Mouse (Mus musculus) heart, embryonic 11.5 days (tissue): Measurements from ENCODE around the gene Slc16a13. TPM values are rescaled to one million over a fixed set of nuclear protein-coding genes. Genes with fewer than 3 reads are reported as not detected.
"Not testable (repeated sequence)": the region's sequence is repeated elsewhere in the genome, so short reads cannot be mapped to it uniquely, and the experiment has no call there.

Experiments used
- ATAC-seq: fragments of 200-750 bp; cut with Nextera tagmentation; replicated peaks from 2 replicates; pipeline ENCODE4 v1.8.0; 2017; ENCODE audit warnings: moderate library complexity; ENCODE audit not compliant: insufficient number of reproducible peaks, low FRiP score, low TSS enrichment
- H3K27ac ChIP-seq: fragments of 300-500 bp; sonication (generic); 2 replicates; pipeline ENCODE4 v1.5.1; 2014; ENCODE audit warnings: mild to moderate bottlenecking, low read depth, low read length
- H3K27me3 ChIP-seq: fragments of 300-500 bp; sonication (generic); 2 replicates; pipeline ENCODE4 v1.6.1; 2014; ENCODE audit warnings: mild to moderate bottlenecking, low read length, mixed read lengths; ENCODE audit not compliant: control insufficient read depth, insufficient read depth
- H3K36me3 ChIP-seq: fragments of 300-500 bp; sonication (generic); 2 replicates; pipeline ENCODE4 v1.6.1; 2014; ENCODE audit warnings: mild to moderate bottlenecking, low read length, moderate library complexity, mixed read lengths; ENCODE audit not compliant: control insufficient read depth, insufficient read depth
- H3K4me1 ChIP-seq: fragments of 300-500 bp; sonication (generic); 2 replicates; pipeline ENCODE4 v1.6.1; 2014; ENCODE audit warnings: low read length; ENCODE audit not compliant: control insufficient read depth, insufficient read depth
- H3K4me2 ChIP-seq: fragments of 300-500 bp; sonication (generic); 2 replicates; pipeline ENCODE4 v1.6.1; 2014; ENCODE audit warnings: mild to moderate bottlenecking, moderate library complexity
- H3K4me3 ChIP-seq: fragments of 300-500 bp; sonication (generic); 2 replicates; pipeline ENCODE4 v1.5.1; 2014; ENCODE audit warnings: low read depth, low read length
- H3K9ac ChIP-seq: fragments of 300-500 bp; sonication (generic); 2 replicates; pipeline ENCODE4 v1.6.1; 2014; ENCODE audit warnings: mild to moderate bottlenecking, low read depth, low read length, moderate library complexity
- H3K9me3 ChIP-seq: fragments of 300-500 bp; sonication (generic); replicated peaks from 2 replicates; pipeline ENCODE4 v1.6.1; 2016; ENCODE audit warnings: low read length; ENCODE audit not compliant: control insufficient read depth
- WGBS: fragments of 180-500 bp; shearing (Covaris S2); extraction: QIAGEN DNeasy Blood & Tissue Kit; methylation state at CpG from one replicate; pipeline ENCODE4 v1.1.7; 2014; ENCODE audit not compliant: insufficient replicate concordance; 5-methylcytosine and 5-hydroxymethylcytosine counted together
- polyA plus RNA-seq: library from polyadenylated mRNA; unstranded; fragments of >200 nt; fragmentation: Nextera tagmentation; extraction: Ambion mirVana; gene quantifications from 2 replicates; pipeline ENCODE4 v1.2.1, GENCODE M21; 2014

Slc16a13 gene
- polyA plus RNA-seq, 1 experiment from 2014 or later = 7.6 TPM

GRCm38 (mm10) chr11:70178756-70179155 lies 42.1 kb downstream of the Slc16a13 start:
- H3K27me3 ChIP-seq = no peaks in the 10 kb centered on the region; the same call in 1 of the 2 replicates
- no peak overlapping the region for H3K4me2 ChIP-seq
- no peak overlapping the region for H3K4me3 ChIP-seq
- H3K27ac ChIP-seq = no peak overlapping the region
- H3K4me1 ChIP-seq = no peaks in the 10 kb centered on the region
- WGBS = 69% methylated on average over 11 of the region's 11 CpGs
- H3K9ac ChIP-seq = no peak overlapping the region
- H3K9me3 ChIP-seq = no peaks in the 10 kb centered on the region; the same call in 1 of the 2 replicates
- no peaks in the 10 kb centered on the region for H3K36me3 ChIP-seq
- no peak for ATAC-seq

DNA sequence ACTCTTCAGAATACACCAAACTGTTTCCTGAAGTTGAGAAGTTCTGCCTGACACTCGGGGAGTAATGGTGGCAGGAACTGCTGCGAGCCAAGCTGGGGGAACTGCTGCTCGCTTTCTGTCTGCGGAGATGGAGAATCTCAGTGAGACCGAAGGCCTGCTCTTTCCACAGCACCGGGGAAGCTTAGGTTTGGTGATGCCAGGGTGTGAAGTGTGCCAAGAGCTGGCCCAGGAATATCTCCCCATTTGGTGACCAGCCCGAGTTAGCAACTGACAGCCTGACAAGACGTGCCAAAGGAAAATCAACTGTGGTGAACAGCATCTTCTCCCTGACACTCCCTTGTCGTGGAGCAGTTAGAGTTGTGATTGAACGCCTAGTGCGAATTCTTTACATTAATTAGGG lies 42.6 kb downstream of the Slc16a13 start:
- H3K36me3 ChIP-seq = no peaks in the 10 kb centered on the region
- no peak overlapping the region for H3K9ac ChIP-seq
- no peaks in the 10 kb centered on the region; the same call in 1 of the 2 replicates for H3K9me3 ChIP-seq
- WGBS = 79% methylated on average over 11 of the region's 11 CpGs
- H3K27me3 ChIP-seq = no peaks in the 10 kb centered on the region; the same call in 1 of the 2 replicates
- no peak overlapping the region for H3K4me2 ChIP-seq
- H3K4me3 ChIP-seq = no peak overlapping the region
- H3K27ac ChIP-seq = no peak overlapping the region
- no peaks in the 10 kb centered on the region for H3K4me1 ChIP-seq
- no peak for ATAC-seq

DNA sequence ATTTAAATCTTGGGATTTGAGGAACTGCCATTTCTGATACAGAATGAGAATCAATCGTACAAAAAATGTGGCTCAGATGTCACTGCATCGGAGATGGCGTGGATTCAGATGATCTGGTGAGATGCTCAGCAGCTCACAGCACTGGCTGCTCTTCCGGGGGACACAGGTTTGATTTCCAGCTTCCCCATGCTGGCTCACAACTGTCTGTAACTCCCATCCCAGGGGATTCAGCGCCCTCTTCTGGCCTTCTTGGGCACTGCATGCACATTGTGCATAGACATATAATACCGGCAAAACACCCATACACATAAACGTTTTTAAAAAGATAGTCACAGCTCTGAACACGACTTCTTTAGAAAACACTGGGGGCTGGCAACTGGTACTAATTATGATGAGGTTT lies 43.2 kb downstream of the Slc16a13 start:
- WGBS = 66% methylated on average over 8 of the region's 8 CpGs
- Histone ChIP-seq H3K4me2 (no peak overlapping the region), H3K4me3 (no peak overlapping the region), H3K9me3 (no peaks in the 10 kb centered on the region; the same call in 1 of the 2 replicates), H3K27ac (no peak overlapping the region), H3K4me1 (no peaks in the 10 kb centered on the region), H3K36me3 (no peaks in the 10 kb centered on the region), H3K9ac (no peak overlapping the region), H3K27me3 (no peaks in the 10 kb centered on the region; the same call in 1 of the 2 replicates)
- no peak for ATAC-seq

DNA sequence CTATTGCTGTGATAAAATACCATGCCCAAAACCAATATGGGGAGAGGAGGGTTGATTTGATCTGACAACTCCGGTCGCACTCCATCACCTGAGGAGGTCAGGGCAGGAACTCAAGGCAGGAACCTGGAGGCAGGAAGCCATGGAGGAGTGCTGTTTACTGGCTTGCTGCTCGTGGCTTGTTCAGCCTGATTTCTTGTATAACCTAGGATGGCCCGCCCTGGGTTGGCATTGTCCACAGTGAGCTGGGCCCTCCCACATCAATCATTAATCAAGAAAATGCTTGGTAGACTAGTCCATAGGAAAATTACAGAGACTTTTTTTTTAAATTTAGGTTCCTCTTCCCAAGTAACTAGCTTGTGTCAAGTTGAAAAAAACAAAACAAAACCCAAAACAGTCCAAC lies 46.4 kb downstream of the Slc16a13 start:
- H3K27ac ChIP-seq = no peak overlapping the region
- H3K9me3 ChIP-seq = no peaks in the 10 kb centered on the region; the same call in 1 of the 2 replicates
- H3K4me1 ChIP-seq = no peaks in the 10 kb centered on the region
- no peak overlapping the region for H3K4me3 ChIP-seq
- no peak overlapping the region for H3K4me2 ChIP-seq
- 83% methylated on average over 4 of the region's 4 CpGs for WGBS
- no peaks in the 10 kb centered on the region; the same call in 1 of the 2 replicates for H3K27me3 ChIP-seq
- ATAC-seq = no peak
- H3K36me3 ChIP-seq = no peaks in the 10 kb centered on the region
- H3K9ac ChIP-seq = no peak overlapping the region

GRCm38 (mm10) chr11:70172298-70172697 lies 48.6 kb downstream of the Slc16a13 start:
- Histone ChIP-seq H3K9me3 (no peaks in the 10 kb centered on the region; the same call in 1 of the 2 replicates), H3K9ac (no peak overlapping the region), H3K4me2 (no peak overlapping the region), H3K4me3 (no peak overlapping the region), H3K27ac (no peak overlapping the region), H3K4me1 (no peaks in the 10 kb centered on the region), H3K36me3 (no peaks in the 10 kb centered on the region), H3K27me3 (no peaks in the 10 kb centered on the region; the same call in 1 of the 2 replicates)
- no peak for ATAC-seq
- 51% methylated on average over 5 of the region's 5 CpGs for WGBS

- no peak overlapping the region for H3K27ac ChIP-seq
Measured at GRCm38 (mm10) chr11:70171847-70172246, 49.0 kb downstream of the Slc16a13 start.

DNA sequence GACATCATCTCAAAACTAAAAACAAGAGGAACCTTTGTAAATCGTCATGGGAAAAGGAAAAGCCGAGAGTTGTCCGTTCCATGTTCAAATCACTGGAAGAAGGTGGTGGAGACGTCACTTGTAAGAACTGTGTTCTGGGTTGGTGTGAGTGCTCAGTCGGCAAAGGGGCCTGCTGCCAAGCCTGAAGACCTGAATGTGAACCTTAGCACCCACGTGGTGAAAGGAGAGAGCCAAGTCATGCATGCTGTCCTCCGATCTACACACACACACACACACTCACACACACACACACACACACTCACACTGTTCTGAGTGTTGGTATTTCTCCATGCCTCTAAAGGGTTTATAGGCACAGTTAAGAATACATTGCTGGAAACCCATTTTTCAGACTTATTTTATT lies 49.7 kb downstream of the Slc16a13 start:
- Histone ChIP-seq H3K4me3 (no peak overlapping the region), H3K4me1 (no peaks in the 10 kb centered on the region), H3K36me3 (no peaks in the 10 kb centered on the region), H3K27me3 (no peaks in the 10 kb centered on the region; the same call in 1 of the 2 replicates), H3K9me3 (no peaks in the 10 kb centered on the region; the same call in 1 of the 2 replicates), H3K4me2 (no peak overlapping the region), H3K27ac (no peak overlapping the region), H3K9ac (no peak overlapping the region)
- 70% methylated on average over 7 of the region's 7 CpGs for WGBS
- ATAC-seq = no peak

More at GRCm38 (mm10) chr11:70171847-70172246, 49.0 kb downstream of the Slc16a13 start:
- WGBS = 48% methylated on average over 3 of the region's 3 CpGs
- no peak overlapping the region for H3K4me3 ChIP-seq
- no peak for ATAC-seq
- no peak overlapping the region for H3K9ac ChIP-seq
- H3K9me3 ChIP-seq = no peaks in the 10 kb centered on the region; the same call in 1 of the 2 replicates
- no peaks in the 10 kb centered on the region for H3K36me3 ChIP-seq
- H3K4me1 ChIP-seq = no peaks in the 10 kb centered on the region
- H3K4me2 ChIP-seq = no peak overlapping the region
- H3K27me3 ChIP-seq = no peaks in the 10 kb centered on the region; the same call in 1 of the 2 replicates

- no peaks in the 10 kb centered on the region for H3K36me3 ChIP-seq
- H3K27me3 ChIP-seq = no peaks in the 10 kb centered on the region; the same call in 1 of the 2 replicates
- ATAC-seq = no peak
- no peak overlapping the region for H3K4me2 ChIP-seq
- no peaks in the 10 kb centered on the region for H3K9me3 ChIP-seq
- H3K4me3 ChIP-seq = no peak overlapping the region
- no peaks in the 10 kb centered on the region for H3K4me1 ChIP-seq
- H3K9ac ChIP-seq = no peak overlapping the region
- 74% methylated on average over 7 of the region's 7 CpGs for WGBS
- H3K27ac ChIP-seq = no peak overlapping the region
Measured at GRCm38 (mm10) chr11:70170291-70170690, 50.6 kb downstream of the Slc16a13 start.

- H3K36me3 ChIP-seq, ATAC-seq, H3K4me1 ChIP-seq, H3K4me2 ChIP-seq, H3K9me3 ChIP-seq, H3K27me3 ChIP-seq, H3K27ac ChIP-seq, H3K9ac ChIP-seq, H3K4me3 ChIP-seq: not testable (repeated sequence)
- WGBS = 87% methylated on average over 7 of the region's 7 CpGs
Measured at GRCm38 (mm10) chr11:70169471-70169870, 51.4 kb downstream of the Slc16a13 start.
